Mouse (Mus musculus) frontal cortex, adult (tissue): ENCODE measurements at regions not wholly inside any gene's neighbourhood (a gene's known extent, or its start where the extent isn't known, plus 50 kb on each side); places are given as distances from the start of the nearest gene placed in this dataset.

Experiments
- ATAC-seq: cut with Nextera tagmentation; 2 replicates; pipeline ENCODE4 v1.9.2; 2017; ENCODE audit warnings: mild to moderate bottlenecking, moderate library complexity, mixed read lengths; ENCODE audit not compliant: low TSS enrichment

DNA sequence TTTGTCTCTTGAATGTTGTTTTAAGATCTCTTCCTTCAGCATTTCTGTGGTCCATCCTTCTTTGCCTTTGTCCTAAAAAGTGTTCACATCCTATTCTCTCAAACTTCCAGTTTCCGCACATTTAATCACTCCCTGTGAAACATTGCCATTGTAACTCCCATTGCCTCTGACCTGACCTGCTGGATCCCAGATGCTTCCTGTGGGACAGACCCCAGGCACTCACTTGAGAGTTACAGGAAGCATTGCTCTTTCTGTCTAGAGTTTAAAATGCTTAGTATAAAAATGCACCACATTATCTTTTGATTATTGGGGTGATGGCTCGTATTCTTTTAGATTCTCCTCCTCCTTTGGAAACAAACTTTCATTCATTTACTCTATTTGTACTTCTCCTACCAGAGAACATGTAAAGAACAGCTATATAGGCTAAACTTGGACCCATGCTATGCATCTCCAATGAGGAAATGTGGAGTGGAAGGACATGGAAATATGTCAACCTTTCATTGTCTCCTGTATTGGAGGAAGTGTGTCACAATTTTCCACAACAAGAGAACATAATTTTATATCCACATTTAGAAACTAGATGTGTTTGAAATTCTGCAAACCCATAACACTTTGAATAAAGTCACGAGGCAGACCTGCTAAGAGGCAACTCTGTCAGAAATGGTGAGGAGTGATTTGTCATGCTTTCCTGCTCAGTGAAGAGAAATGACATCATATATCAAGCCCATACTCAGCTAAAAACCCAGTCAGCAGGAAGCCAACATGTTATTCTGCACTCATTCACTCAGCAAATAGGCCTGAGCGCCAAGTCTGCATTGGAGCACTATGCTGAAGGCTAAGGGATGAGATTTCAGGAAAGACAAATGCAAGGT, 308.8 kb upstream of the Marcks start:
- ATAC-seq: no peak

DNA sequence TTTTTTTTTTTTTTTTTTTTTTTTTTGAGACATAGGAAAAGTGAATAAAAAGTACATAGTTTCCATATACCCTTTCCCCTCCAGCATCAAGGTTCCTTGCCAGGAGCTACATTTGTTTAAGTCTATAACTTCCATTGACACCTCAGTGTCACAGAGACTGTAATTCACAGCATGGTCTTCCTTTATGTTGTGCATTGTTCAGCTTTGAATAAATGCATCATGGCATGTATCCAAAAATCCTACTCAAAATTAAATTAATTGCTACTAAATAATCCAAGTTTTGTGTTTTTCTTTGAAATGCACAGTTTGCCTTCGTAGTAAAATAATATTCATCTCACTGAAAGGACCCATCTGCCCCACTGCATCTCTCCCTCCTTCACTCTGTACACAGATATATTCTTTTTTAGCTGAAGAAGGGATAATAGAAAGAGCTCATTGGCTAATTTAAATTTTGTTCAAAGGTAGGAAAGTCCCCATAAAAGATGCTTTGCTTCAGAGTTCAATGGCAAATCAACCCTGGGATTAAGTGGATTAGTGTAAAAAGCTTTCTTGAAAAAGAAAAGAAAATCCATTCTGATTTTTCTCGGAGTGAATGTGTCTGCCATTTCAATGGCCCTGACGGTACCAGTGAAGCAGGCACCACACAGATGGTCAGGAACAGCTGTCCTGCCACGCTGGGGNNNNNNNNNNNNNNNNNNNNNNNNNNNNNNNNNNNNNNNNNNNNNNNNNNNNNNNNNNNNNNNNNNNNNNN, 301.3 kb upstream of the Marcks start:
- no peak for ATAC-seq

DNA sequence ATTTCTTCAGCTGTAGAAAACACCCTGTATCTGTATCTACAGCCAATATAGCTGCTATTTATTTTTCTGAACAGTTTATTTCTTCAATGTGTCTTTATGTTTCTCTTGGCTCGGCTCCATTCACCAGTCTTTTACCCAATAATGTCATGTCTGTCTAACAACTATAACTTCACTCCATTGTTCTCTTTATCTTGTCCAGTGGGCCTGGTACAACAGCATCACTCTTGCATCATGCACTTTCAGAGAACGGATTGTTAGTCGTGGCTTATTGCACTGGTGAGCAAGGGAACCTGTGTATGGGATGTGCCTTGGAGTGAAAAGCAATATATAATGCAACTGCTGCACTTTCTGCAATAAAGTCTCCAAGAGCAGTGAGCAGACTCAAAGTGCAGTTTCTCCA, 299.6 kb upstream of the Marcks start:
- no peak for ATAC-seq

DNA sequence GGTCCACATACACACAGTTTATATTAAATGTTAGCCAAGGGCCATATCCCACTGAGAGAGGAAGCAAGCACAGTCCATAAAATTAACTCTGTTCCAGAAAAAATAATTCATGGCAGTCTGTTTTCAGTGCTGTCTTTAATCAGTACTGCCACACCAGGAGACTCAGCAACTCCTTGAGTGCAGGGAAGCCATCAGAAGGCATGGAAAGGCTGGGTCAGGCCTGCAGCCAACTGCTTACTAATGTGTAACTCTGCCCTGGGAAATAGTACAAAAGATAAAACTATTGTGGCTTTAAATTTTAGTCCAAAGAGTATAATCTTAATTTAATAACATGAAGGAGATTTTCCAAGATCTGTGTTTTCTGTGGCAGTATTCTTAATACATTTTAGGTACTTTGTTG, 298.1 kb upstream of the Marcks start:
- ATAC-seq: no peak

DNA sequence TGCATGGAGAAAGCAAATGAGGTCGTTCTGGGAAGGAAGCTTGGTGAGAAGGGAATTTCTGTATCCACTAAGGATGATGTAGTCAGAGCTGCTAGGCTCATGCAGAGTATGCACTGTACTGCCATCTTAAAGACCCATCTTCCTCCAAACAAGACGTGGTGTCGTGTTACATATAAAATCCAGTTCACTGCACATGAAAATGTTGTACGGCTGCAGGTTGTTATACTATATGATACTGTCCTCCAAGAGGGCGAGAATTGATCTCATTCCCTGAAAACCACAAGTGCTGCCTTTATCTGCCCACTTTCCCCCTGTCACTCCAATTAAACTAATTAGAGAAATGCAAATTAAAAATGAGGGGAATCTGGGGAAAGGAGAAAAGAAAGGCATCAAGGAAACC, 295.5 kb upstream of the Marcks start:
- ATAC-seq: no peak

DNA sequence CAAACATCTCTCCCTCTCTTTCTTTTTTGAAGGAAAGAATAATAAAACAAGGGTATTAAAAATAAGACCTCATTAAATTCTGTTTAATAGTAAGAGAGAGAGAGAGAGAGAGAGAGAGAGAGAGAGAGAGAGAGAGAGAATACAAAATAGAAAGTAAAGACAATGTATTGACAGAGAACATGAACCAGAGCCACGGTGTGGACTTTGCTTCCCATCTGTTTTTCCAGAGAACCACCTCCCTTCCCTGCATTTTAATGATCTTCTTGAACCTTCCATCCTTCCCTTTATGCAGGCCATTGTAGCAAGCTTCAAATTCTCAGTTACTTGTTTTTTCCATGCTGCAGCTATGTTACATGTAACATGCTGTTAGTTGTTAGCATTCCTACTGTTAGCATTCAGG, 284.3 kb upstream of the Marcks start:
- ATAC-seq: no peak

DNA sequence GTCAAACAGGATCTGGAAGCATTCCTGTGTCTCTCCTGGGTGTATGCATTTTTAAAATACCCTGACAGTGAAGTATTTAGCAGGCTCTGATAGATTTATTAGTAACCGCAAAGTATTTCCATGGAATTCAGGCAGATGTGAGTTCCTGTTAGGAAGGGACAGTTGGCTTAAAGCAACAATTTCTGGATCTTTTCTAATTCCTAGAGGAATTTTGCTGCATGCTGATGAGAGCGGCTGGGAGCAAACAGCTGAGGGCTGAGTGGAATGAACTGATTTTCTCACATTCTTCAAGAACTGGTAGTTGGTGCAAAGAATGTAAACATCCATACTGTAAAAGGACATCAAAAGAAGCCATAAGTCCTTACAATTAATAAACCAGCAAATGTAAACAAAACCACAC, 283.9 kb upstream of the Marcks start:
- no peak for ATAC-seq

DNA sequence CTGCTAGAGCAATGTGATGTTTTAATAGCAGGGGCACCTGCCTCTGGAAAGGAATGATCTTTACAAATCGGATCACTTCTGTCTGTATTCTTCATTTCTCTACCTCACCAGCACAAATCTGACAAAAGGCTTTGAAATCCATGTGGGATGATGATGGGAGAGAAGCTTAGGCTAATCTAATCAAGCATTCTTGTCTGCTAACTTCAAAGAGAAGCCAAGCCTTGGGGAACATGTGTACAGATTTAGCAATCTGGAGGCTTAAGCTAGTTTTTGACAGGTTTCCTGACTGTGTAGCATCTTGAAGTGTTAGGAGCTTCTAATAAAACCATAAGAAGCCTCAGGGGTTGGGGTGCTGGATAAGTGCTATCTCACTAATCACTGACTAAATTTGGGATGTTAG, 277.6 kb upstream of the Marcks start:
- ATAC-seq: no peak

DNA sequence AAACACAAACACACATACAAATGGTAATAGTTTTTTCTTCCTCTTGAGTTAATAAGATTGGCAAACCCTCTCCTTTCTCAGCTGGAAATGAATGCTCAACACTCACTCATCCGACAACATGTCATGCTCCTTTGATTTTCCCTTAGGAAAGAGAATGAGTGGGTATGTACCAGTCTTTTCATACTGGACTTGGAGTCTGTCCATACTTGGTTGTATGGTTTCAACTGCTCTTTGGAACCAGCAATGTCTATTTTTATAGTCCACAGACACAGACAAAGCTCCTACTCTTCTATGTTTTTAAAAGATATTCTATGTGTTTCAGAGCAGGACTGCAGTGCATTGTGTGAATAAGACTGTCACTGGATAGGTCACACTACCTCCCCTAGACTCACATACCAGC, 273.7 kb upstream of the Marcks start:
- no peak for ATAC-seq

DNA sequence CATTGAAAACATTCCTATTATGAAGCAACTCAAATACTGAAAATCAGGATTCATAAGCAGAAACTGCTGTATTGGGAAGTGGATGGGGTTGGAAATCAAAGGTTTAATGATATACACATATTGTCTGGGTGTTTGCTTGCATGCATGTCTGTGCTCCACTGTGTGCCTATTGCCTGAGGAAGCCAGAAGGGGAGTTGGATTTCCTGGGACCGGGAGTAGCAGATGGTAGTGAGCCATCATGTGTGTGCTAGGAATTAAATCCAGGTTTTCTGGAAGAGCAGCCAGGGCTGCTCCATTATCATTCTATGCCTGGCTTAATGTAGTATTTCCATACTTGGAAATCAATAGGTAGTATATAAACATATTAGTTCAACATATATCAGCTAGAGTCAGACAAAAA, 271.0 kb upstream of the Marcks start:
- ATAC-seq: no peak

DNA sequence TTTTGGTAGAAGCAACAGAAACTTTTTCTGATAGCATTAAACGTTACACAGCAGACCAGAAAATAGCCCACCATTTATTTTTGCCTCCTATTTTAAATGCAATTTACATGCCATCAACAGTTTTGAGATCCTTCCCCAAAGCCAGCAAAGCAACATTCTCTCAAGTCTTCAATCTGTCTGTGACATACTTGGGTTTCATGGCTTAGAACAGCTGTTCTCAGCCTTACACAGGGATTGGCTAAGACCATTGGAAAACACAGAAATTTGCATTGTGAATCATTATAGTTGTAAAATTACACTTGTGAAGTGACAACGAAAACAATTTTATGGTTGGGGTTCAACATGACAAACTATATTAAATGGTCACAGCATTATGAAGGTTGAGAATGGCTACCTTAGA, 268.8 kb upstream of the Marcks start:
- no peak for ATAC-seq

DNA sequence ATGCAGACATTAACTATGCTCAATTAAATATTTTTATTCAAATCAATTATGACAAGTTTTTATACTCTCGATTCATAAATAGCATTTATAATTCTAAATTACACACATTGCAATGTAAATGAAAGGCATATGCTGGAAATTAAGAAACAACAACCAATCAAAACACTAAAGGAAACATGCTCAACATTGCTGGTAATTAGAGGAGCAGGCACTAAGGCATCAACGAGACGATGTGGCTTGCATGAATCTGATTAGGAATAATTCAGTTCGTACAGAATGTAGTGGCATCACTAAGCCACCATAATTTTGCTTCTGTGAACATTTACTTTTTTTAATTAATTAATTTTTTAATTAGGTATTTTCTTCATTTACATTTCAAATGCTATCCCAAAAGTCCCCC, 266.2 kb upstream of the Marcks start:
- ATAC-seq: no peak

DNA sequence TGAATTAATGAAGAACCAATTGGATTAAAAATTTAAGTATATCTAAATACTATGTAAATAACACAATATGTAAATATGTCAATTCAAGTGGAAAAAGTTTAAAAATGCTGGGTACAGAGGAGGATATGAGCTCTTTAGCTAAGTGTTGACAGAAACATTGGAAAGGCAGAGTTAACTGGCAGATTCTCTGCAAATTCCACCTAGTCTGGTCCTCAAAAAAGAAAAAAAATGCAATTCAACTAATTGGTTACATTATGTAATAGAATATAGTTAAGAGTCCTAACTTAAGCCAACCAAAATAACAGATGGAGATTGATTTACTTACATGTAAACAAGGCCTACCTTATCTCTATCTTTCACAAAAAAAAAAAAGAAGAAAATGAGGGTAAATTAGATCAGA, 265.7 kb upstream of the Marcks start:
- no peak for ATAC-seq

DNA sequence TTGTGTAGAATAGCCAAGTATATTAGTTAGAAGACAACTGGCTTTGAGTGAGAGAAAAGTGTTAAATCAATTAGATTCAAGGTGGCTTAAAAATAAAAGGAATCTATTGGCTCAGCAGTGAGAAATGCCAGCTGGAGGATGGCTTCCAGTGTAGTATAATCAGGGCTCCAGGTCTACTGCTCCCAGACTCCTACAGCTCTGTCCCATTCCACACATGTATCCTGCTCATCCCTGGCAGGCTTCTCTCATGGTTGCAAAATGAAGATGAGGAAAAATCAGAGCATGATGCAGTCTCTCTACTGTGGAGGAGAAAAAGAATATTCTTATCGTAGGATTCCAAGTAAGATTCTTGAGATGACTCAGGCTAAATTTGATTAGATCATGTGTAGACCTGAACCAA, 263.7 kb upstream of the Marcks start:
- ATAC-seq: no peak; the same call in 1 of the 2 replicates

DNA sequence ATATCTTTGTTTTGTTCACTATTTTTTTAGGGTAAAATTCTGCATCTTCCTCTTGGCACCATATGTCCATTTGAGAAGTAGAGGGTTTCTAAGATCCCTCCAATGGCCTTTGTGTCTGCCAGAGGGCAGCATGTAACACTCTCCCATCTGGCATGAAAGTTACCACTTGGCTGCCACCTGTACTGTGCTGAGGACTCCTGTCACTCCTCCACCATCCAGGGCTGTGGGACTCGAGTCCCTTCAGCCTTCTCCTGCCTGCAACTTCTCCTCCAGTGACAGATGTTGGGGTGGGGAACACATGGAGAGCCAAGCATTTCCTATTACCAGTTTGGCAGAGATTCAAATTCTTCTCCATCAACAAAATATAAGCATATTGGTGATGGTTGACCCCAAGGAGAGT, 262.3 kb upstream of the Marcks start:
- no peak for ATAC-seq

DNA sequence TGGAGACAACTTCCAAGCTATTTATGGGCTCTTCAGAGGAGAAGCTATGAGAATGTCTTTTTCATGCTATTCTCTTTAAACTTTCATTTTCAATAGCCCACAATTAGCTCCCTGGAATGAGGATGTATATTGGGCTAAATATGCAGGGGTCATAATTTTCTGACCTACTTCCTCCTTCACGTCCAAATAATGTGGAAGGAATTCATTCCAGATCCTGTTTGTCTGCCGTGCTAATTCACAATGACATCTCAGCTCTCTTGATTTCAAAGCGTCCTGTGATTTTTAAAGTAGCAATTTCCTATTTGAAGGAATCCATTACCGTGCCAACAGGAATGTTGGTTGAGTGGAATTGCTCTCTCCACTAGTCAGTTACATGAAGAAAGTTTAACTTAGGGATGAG, 261.7 kb upstream of the Marcks start:
- ATAC-seq: no peak

DNA sequence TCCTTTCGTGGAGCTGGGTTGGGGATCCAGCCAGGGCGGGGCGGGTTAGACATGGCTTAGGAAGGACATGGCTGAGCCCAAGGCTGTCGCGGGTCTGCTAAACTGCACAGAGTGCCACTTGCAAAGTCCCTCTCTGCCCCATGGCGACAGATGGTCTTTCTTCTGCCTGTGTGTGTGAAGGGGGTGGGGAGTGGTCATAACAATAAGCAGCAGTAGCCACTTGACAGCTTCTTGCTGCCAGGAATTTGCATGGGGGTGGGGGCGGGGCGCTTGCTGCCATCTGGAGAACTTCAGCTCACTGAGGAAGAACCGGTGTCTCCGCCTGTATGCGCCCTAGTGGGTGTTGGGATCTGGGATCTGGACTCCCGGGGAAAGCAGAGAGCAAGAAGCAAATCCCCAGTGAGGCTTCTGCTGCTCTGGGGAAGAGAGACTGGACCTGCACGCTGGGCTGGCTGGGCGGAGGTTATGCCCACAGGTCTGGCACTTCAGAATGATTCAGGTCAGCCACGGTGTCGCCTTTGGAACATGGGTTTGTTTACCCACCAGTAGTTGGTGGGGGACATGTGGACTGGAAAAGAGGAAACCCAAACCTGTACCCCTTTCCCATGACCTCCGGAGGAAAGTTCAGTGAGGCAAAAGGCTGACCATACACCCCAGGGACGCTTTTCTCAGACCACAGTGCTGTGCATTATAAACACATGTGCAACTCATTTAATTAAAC, 258.7 kb upstream of the Marcks start:
- peak; percentile 91 for ATAC-seq

DNA sequence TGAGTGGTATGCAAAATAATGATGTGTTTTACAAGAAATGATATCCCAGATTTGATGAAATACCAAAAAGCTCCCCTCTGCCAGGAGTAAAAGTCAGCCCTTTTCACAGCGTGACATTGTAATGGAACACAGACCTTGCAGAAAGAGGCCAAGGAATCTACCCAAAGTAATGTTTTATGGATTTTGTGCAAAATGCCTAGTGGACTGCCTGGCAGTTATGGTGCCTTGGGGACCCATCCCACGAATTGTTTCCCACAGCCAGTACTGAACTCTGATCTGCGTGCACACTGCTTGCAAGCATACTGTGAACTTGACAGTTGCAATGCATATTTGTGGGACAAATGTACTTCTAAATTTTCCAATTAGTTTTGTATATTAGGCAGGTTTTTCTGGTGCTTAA, 251.3 kb upstream of the Marcks start:
- ATAC-seq: no peak

DNA sequence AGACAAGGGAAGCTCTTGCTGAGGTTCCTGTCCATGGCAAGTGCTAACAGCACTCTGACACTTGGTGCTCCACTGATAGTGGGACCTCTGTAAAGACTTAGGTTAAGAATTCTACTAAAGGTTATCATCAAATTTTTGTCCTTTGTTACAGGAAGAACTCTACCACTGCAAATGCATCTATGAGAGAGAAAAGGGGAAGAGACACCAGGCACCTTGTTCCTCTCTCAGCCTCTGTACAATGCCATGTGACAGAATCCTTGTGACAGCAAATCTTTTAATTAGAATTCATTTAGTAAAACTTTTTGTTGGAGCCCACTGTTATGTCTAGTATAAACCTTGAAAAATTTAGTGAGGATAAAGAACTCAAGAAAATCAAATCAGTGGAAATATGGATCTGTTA, 247.5 kb upstream of the Marcks start:
- ATAC-seq: no peak

DNA sequence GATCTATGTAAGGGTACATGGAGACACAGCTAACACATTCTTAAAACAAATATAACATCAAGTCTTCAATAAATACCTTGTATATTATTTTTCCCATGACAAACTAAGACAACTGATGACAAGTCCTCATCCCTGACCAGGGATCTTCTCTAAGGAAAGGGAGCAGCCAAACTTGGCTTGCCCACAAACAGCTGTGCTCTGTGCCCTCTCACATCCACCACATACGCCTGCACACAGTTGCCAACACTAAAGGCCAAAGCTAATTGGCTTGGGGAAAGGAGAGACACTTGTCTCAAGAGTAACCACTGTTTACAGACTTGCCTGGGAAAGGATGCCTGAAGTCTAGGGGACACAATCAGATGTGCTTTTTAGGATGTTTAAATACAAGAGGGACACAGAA, 241.3 kb upstream of the Marcks start:
- ATAC-seq: no peak

DNA sequence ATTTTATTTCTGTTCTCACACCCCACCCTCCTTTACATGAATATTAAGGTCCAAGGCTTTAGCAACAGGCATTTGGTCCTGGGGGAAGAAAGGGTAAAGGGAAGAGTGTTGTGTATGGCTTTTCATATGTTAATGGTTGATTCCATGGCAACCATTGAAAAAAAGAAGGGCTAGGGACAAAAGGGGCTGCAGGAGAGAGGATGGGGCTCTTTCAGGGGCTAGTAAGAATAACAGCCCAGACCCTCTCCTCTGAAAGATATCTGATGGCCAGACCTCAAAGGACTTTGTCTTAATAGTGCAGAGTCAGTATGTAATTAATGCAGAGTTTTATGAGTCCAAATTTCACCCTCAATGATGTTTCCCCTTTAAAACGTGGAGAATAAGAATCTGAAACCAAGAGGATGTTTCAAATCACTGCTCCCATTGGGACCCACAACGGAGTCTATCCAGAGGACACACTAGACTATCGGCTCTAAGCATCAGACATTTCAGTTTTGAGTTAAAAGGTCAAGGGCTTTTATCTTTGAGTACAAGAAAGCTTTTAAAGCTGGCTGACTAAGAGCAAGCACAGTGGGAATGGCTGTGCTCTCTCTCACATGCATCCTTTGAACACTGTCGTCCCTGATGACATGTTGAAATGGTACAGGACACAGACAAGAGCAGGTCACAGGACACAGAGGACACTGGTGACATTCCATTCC, 239.4 kb upstream of the Marcks start:
- no peak for ATAC-seq
